Mouse (Mus musculus): ENCODE data around the gene Btbd19.

DNA sequence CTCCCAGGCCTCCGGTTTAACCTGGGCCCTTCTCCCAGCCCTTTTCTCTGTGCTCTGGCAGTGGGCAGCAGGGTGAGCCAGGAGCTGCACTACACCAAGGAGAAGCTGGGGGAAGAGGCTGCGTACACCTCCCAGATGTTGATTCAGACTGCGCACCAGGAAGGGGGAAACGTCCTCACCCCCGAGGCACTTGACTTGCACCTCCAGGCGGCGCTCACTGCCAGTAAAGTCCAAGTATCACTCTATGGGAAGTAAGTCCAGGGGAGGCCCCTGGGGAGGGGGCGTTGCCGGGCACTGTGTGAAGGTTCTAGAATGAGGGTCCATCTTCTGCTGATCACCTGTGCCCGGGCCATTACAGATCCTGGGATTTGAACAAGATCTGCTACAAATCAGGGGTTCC, 20.9 kb downstream of the Btbd19 start:
- TF ChIP-seq CTCF (IDR thresholded peaks at IDR 0.05; ENCODE audit: low read depth, low read length), result no peak
- no peak for TF ChIP-seq POLR2AphosphoS5 (IDR thresholded peaks at IDR 0.05; ENCODE audit: insufficient replicate concordance, low read depth, low read length)
- no peak for TF ChIP-seq GATA1 (IDR thresholded peaks at IDR 0.05; ENCODE audit: borderline replicate concordance, low read length)
- no peak for TF ChIP-seq TAL1 (conservative IDR thresholded peaks at IDR 0.05; ENCODE audit: low read depth, low read length)
- no peak for TF ChIP-seq GATA2 (IDR thresholded peaks at IDR 0.05; ENCODE audit: borderline replicate concordance, low read depth, low read length)

Measured in G1E (cell line).